Mouse (Mus musculus) splenic B cell, adult 2 months (primary cell): ENCODE measurements around the gene Aagab.

Source experiments
- DNase-seq: peaks from one replicate; pipeline ENCODE4 v3.0.0-alpha.2; 2011; ENCODE audit warnings: low read depth, low spot score
- H3K27me3 ChIP-seq: 2 replicates; pipeline ENCODE4 v1.6.1; 2012; ENCODE audit warnings: mild to moderate bottlenecking, low read length, moderate library complexity, mixed read lengths; ENCODE audit not compliant: control insufficient read depth, poor library complexity, insufficient read depth, severe bottlenecking
- H3K36me3 ChIP-seq: 2 replicates; pipeline ENCODE4 v1.6.1; 2012; ENCODE audit warnings: mild to moderate bottlenecking, low read length, moderate library complexity, mixed read lengths; ENCODE audit not compliant: control insufficient read depth, poor library complexity, insufficient read depth, severe bottlenecking

Aagab gene

DNA sequence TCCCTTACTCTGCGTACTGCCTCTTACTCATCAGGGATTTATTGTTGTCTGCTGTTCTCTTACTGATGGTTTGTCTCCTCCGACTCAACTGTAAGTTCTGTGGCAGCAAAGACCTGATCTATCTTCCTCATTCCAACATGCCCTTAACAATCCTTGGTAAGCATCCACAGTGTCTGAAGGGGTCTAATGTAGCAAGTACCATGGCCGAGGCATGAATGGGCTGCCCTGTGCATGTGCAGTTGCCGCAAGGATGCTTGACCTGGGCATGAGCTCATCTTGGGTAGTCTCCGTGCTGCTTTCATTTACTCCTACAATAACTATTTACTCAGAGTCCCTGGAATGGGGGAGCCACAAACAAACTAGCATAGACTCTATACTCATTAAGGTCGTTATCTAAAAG lies 17.2 kb upstream of the Aagab start:
- Histone ChIP-seq H3K27me3 (no peaks in the 10 kb centered on the region), H3K36me3 (no peaks in the 10 kb centered on the region)
- no peak for DNase-seq

DNA sequence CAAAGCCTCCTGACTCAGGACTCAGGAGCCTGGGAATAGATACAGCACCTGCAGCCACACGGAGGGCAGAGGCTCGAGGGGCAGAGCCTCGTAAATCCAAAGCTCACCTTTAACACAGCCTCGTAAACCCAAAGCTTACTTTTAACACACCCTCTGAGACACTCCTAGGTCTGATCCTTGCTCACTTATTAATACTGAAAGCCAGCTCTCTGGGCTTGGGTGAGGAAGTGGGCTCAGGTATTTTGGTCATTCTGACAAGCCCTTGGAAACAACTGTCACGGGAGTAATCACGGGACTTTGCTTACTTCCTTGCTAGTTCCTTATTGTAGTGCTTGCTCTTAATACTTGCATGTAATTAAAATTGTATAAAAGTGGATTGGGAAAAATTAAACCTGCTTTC lies 13.3 kb upstream of the Aagab start:
- no peaks in the 10 kb centered on the region for H3K36me3 ChIP-seq
- no peak for DNase-seq

GRCm38 (mm10) chr9:63590592-63590991 lies 11.9 kb upstream of the Aagab start:
- DNase-seq = no peak
- H3K36me3 ChIP-seq = no peaks in the 10 kb centered on the region
- no peaks in the 10 kb centered on the region for H3K27me3 ChIP-seq

More for the DNA sequence above, 13.3 kb upstream of the Aagab start:
- H3K27me3 ChIP-seq = no peaks in the 10 kb centered on the region

GRCm38 (mm10) chr9:63591661-63592256 lies 10.7 kb upstream of the Aagab start:
- DNase-seq = no peak
- H3K27me3 ChIP-seq = no peaks in the 10 kb centered on the region
- H3K36me3 ChIP-seq = no peaks in the 10 kb centered on the region

DNA sequence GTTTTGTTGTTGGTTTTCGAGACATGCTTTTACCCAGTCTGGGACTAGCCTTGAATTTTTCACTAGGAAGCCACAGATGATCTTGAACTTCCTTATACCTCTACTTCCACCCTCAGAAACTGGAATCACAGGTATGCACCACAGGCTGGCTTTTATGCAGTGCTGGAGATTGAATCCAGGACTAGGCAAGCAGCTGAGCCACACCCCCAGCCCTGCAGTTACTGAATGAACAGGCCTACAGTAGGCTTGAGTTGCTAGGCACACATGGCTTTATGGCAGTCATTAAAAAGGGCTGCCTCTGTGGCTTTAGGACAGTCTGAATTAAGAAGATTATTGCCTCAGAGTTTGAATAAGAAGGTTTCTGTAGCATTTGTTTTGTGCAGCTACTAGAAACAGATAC lies 7.4 kb upstream of the Aagab start:
- no peaks in the 10 kb centered on the region for H3K36me3 ChIP-seq
- H3K27me3 ChIP-seq = no peaks in the 10 kb centered on the region
- DNase-seq = no peak

- no peaks in the 10 kb centered on the region for H3K27me3 ChIP-seq
- no peaks in the 10 kb centered on the region for H3K36me3 ChIP-seq
- no peak for DNase-seq
Measured at GRCm38 (mm10) chr9:63595652-63596051, 6.8 kb upstream of the Aagab start.

DNA sequence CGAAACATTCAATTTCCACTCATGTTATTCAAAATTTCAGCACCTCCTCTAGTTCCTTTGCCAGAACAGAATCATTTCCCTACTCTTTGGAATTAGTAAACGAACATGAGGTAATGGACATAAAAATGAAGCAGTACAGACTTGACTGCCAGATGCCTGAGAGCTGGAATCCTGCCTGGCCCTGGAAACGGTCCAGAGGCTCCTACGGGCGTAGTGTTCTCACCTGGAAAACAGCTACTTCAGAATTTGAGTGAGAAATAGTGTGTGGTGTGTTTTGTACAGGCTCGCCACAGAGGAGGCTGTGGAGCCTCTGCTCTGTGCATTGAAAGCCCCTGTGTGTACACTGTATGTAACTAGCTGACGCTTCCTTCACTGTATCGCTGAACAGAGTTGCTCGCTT lies 5.8 kb upstream of the Aagab start:
- Histone ChIP-seq H3K27me3 (no peaks in the 10 kb centered on the region), H3K36me3 (no peaks in the 10 kb centered on the region)
- no peak for DNase-seq

- Histone ChIP-seq H3K27me3 (no peaks in the 10 kb centered on the region), H3K36me3 (no peaks in the 10 kb centered on the region)
- no peak for DNase-seq
Measured at GRCm38 (mm10) chr9:63603849-63604248, 1.4 kb downstream of the Aagab start.

DNA sequence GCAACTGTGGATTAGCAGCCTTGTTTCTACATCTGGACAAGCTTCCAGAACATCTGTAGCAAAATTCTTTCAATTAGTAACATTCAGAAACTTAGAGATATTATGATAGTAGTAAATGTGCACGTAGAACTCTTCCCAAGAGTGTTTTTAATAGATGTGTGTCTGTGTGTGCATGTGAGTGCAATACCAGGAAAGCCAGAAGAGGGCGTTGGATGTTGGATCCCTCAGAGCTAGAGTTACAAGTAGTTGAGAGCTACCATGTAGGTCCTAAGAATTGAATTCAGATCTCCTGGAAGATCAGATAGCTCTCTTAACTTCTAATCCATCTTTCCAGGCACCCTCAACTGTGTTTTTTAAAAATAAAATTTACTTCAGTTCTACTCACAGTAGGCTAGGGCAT lies 4.1 kb downstream of the Aagab start:
- H3K36me3 ChIP-seq = no peaks in the 10 kb centered on the region
- H3K27me3 ChIP-seq = no peaks in the 10 kb centered on the region
- DNase-seq = peak; percentile 42

- DNase-seq = no peak
- Histone ChIP-seq H3K36me3 (no peaks in the 10 kb centered on the region), H3K27me3 (no peaks in the 10 kb centered on the region)
Measured at GRCm38 (mm10) chr9:63608006-63608405, 5.5 kb downstream of the Aagab start.

- no peak for DNase-seq
- H3K36me3 ChIP-seq = no peaks in the 10 kb centered on the region
- no peaks in the 10 kb centered on the region for H3K27me3 ChIP-seq
Measured at GRCm38 (mm10) chr9:63609246-63609645, 6.8 kb downstream of the Aagab start.

GRCm38 (mm10) chr9:63609776-63610175 lies 7.3 kb downstream of the Aagab start:
- Histone ChIP-seq H3K36me3 (no peaks in the 10 kb centered on the region), H3K27me3 (no peaks in the 10 kb centered on the region)
- no peak for DNase-seq

- DNase-seq = no peak
- Histone ChIP-seq H3K36me3 (no peaks in the 10 kb centered on the region), H3K27me3 (no peaks in the 10 kb centered on the region)
Measured at GRCm38 (mm10) chr9:63610231-63610630, 7.8 kb downstream of the Aagab start.

- no peaks in the 10 kb centered on the region for H3K27me3 ChIP-seq
- H3K36me3 ChIP-seq = no peaks in the 10 kb centered on the region
- DNase-seq = peak; percentile 19
Measured at GRCm38 (mm10) chr9:63610841-63611366, 8.4 kb downstream of the Aagab start.

GRCm38 (mm10) chr9:63611967-63612366 lies 9.5 kb downstream of the Aagab start:
- H3K36me3 ChIP-seq = no peaks in the 10 kb centered on the region
- no peaks in the 10 kb centered on the region for H3K27me3 ChIP-seq
- DNase-seq = no peak
